Mouse (Mus musculus) limb, embryonic 13.5 days (tissue): ENCODE data around the gene B4galt7. TPM values are rescaled to one million over a fixed set of nuclear protein-coding genes. Genes with fewer than 3 reads are reported as not detected.
"Not testable (repeated sequence)": the region's sequence is repeated elsewhere in the genome, so short reads cannot be mapped to it uniquely, and the experiment has no call there.

ENCODE experiments used
- ATAC-seq: fragments of 200-750 bp; cut with Nextera tagmentation; 2 replicates; pipeline ENCODE4 v1.8.0; 2017; ENCODE audit warnings: low read depth, moderate number of reproducible peaks, moderate TSS enrichment; ENCODE audit not compliant: low FRiP score
- H3K27ac ChIP-seq: fragments of 300-500 bp; sonication (generic); 2 replicates; pipeline ENCODE4 v1.5.1; 2015; ENCODE audit warnings: inconsistent platforms, mild to moderate bottlenecking, moderate library complexity
- H3K27me3 ChIP-seq: fragments of 300-500 bp; sonication (generic); 2 replicates; pipeline ENCODE4 v1.6.1; 2015; ENCODE audit warnings: mild to moderate bottlenecking, inconsistent platforms
- H3K36me3 ChIP-seq: fragments of 300-500 bp; sonication (generic); 2 replicates; pipeline ENCODE4 v1.6.1; 2015; ENCODE audit warnings: inconsistent platforms, mild to moderate bottlenecking, moderate library complexity
- H3K4me1 ChIP-seq: fragments of 300-500 bp; sonication (generic); 2 replicates; pipeline ENCODE4 v1.6.1; 2015; ENCODE audit warnings: inconsistent platforms
- H3K4me2 ChIP-seq: fragments of 300-500 bp; sonication (generic); replicated peaks from 2 replicates; pipeline ENCODE4 v1.6.1; 2015; ENCODE audit warnings: inconsistent platforms, mild to moderate bottlenecking, moderate library complexity
- H3K4me3 ChIP-seq: fragments of 300-500 bp; sonication (generic); 2 replicates; pipeline ENCODE4 v1.5.1; 2015; ENCODE audit warnings: moderate library complexity, mild to moderate bottlenecking, inconsistent platforms
- H3K9ac ChIP-seq: fragments of 300-500 bp; sonication (generic); 2 replicates; pipeline ENCODE4 v1.6.1; 2015; ENCODE audit warnings: mild to moderate bottlenecking, inconsistent platforms
- H3K9me3 ChIP-seq: fragments of 300-500 bp; sonication (generic); 2 replicates; pipeline ENCODE4 v1.6.1; 2016; ENCODE audit warnings: inconsistent platforms
- WGBS: fragments of 180-500 bp; shearing (Covaris S2); methylation state at CpG from one replicate; pipeline ENCODE4 v1.1.7; 2015; 5-methylcytosine and 5-hydroxymethylcytosine counted together
- polyA plus RNA-seq: library from polyadenylated mRNA; unstranded; fragments of >200 nt; fragmentation: Nextera tagmentation; extraction: Ambion mirVana; gene quantifications from 2 replicates; pipeline ENCODE4 v1.2.1, GENCODE M21; 2015

B4galt7 gene
- polyA plus RNA-seq, 1 experiment from 2014 or later, result 37.3 TPM

GRCm38 (mm10) chr13:55573432-55573831 is 26.3 kb upstream of the B4galt7 start, which contains the start of gene Tmed9:
Tmed9 (plus strand) TSS chr13:55573732.
- H3K9me3 ChIP-seq, result peaks cover 6% of the 10 kb centered on the region
- H3K9ac ChIP-seq, result no peak within 1 kb of the TSS
- no peak within 1 kb of the TSS for H3K27ac ChIP-seq
- H3K4me3 ChIP-seq, result no peak within 1 kb of the TSS
- no peak for ATAC-seq
- H3K4me1 ChIP-seq, result peaks cover 18% of the 10 kb centered on the region
- H3K36me3 ChIP-seq, result peaks cover 4% of the 10 kb centered on the region; the same call in 1 of the 2 replicates
- no peak within 1 kb of the TSS for H3K4me2 ChIP-seq
- no peaks in the 10 kb centered on the region for H3K27me3 ChIP-seq
- 96% methylated on average over 2 of the region's 2 CpGs for WGBS

GRCm38 (mm10) chr13:55574321-55574720 is 25.4 kb upstream of the B4galt7 start:
- Histone ChIP-seq H3K27ac (no peak overlapping the region), H3K4me2 (no peak overlapping the region), H3K27me3 (no peaks in the 10 kb centered on the region), H3K9me3 (peaks cover 6% of the 10 kb centered on the region), H3K4me3 (no peak overlapping the region), H3K36me3 (peaks cover 4% of the 10 kb centered on the region; the same call in 1 of the 2 replicates), H3K9ac (no peak overlapping the region), H3K4me1 (peaks cover 13% of the 10 kb centered on the region)
- no peak for ATAC-seq
- WGBS, result 58% methylated on average over 5 of the region's 5 CpGs

GRCm38 (mm10) chr13:55575932-55576331 is 23.8 kb upstream of the B4galt7 start:
- WGBS, result 63% methylated on average over 5 of the region's 5 CpGs
- Histone ChIP-seq H3K9ac (no peak overlapping the region), H3K4me2 (no peak overlapping the region), H3K4me1 (peaks cover 6% of the 10 kb centered on the region), H3K4me3 (no peak overlapping the region), H3K27me3 (no peaks in the 10 kb centered on the region), H3K9me3 (peaks cover 6% of the 10 kb centered on the region), H3K27ac (no peak overlapping the region), H3K36me3 (peaks cover 4% of the 10 kb centered on the region; the same call in 1 of the 2 replicates)
- no peak for ATAC-seq

- not testable (repeated sequence) for H3K9ac ChIP-seq, H3K4me3 ChIP-seq, H3K27me3 ChIP-seq, H3K4me2 ChIP-seq, H3K4me1 ChIP-seq, H3K36me3 ChIP-seq, H3K9me3 ChIP-seq, H3K27ac ChIP-seq, ATAC-seq
- WGBS, result 82% methylated on average over 7 of the region's 7 CpGs
Observed at GRCm38 (mm10) chr13:55576872-55577271, 22.8 kb upstream of the B4galt7 start.

- H3K27ac ChIP-seq, result no peak overlapping the region
- no peak for ATAC-seq
- H3K27me3 ChIP-seq, result no peaks in the 10 kb centered on the region; the same call in 1 of the 2 replicates
- WGBS, result 75% methylated on average over 4 of the region's 4 CpGs
- H3K4me2 ChIP-seq, result no peak overlapping the region
- H3K4me3 ChIP-seq, result no peak overlapping the region
- no peaks in the 10 kb centered on the region for H3K4me1 ChIP-seq
- H3K36me3 ChIP-seq, result peaks cover 4% of the 10 kb centered on the region; the same call in 1 of the 2 replicates
- no peak overlapping the region for H3K9ac ChIP-seq
- H3K9me3 ChIP-seq, result peaks cover 6% of the 10 kb centered on the region
Observed at GRCm38 (mm10) chr13:55578086-55578485, 21.6 kb upstream of the B4galt7 start.

- Histone ChIP-seq H3K27ac (no peak overlapping the region), H3K36me3 (peaks cover 28% of the 10 kb centered on the region), H3K27me3 (no peaks in the 10 kb centered on the region), H3K4me3 (no peak overlapping the region), H3K4me2 (no peak overlapping the region), H3K9me3 (no peaks in the 10 kb centered on the region), H3K4me1 (peaks cover 11% of the 10 kb centered on the region), H3K9ac (no peak overlapping the region)
- WGBS, result 71% methylated on average over 4 of the region's 4 CpGs
- ATAC-seq, result peak; percentile 21; the same call in 1 of the 2 replicates
Observed at GRCm38 (mm10) chr13:55591961-55592490, 7.7 kb upstream of the B4galt7 start.

GRCm38 (mm10) chr13:55592512-55593253 is 7.0 kb upstream of the B4galt7 start:
- peak; percentile 99 for ATAC-seq
- peaks cover 35% of the 10 kb centered on the region for H3K36me3 ChIP-seq
- H3K4me2 ChIP-seq, result peak overlapping the region; percentile 74
- H3K4me1 ChIP-seq, result peaks cover 11% of the 10 kb centered on the region
- no peaks in the 10 kb centered on the region for H3K27me3 ChIP-seq
- WGBS, result 6% methylated on average over 29 of the region's 29 CpGs
- peak overlapping the region; percentile 92 for H3K9ac ChIP-seq
- peak overlapping the region; percentile 58; the same call in 1 of the 2 replicates for H3K27ac ChIP-seq
- H3K9me3 ChIP-seq, result no peaks in the 10 kb centered on the region
- H3K4me3 ChIP-seq, result peak overlapping the region; percentile 83

- WGBS, result under 1% methylated on average over 31 of the region's 31 CpGs
- ATAC-seq, result peak; percentile 41
- Histone ChIP-seq H3K9me3 (no peaks in the 10 kb centered on the region), H3K27ac (peak overlapping the region; percentile 58; the same call in 1 of the 2 replicates), H3K4me1 (peaks cover 11% of the 10 kb centered on the region), H3K4me3 (peak overlapping the region; percentile 83), H3K36me3 (peaks cover 41% of the 10 kb centered on the region), H3K27me3 (no peaks in the 10 kb centered on the region), H3K9ac (peak overlapping the region; percentile 92), H3K4me2 (peak overlapping the region; percentile 74)
Observed at GRCm38 (mm10) chr13:55593254-55593747, 6.4 kb upstream of the B4galt7 start.

- Histone ChIP-seq H3K9ac (no peak overlapping the region), H3K27ac (no peak overlapping the region), H3K4me1 (peaks cover 16% of the 10 kb centered on the region), H3K9me3 (no peaks in the 10 kb centered on the region), H3K27me3 (no peaks in the 10 kb centered on the region), H3K4me2 (no peak overlapping the region), H3K36me3 (peaks cover 43% of the 10 kb centered on the region), H3K4me3 (no peak overlapping the region)
- 93% methylated on average over 12 of the region's 12 CpGs for WGBS
- ATAC-seq, result no peak
Observed at GRCm38 (mm10) chr13:55595375-55595774, 4.3 kb upstream of the B4galt7 start.

GRCm38 (mm10) chr13:55596802-55597201 is 2.9 kb upstream of the B4galt7 start:
- Histone ChIP-seq H3K9me3 (no peaks in the 10 kb centered on the region), H3K4me2 (no peak overlapping the region), H3K9ac (no peak overlapping the region), H3K4me3 (no peak overlapping the region), H3K36me3 (peaks cover 43% of the 10 kb centered on the region), H3K27me3 (no peaks in the 10 kb centered on the region), H3K4me1 (peaks cover 27% of the 10 kb centered on the region), H3K27ac (no peak overlapping the region)
- WGBS, result 96% methylated on average over 12 of the region's 12 CpGs
- no peak for ATAC-seq

GRCm38 (mm10) chr13:55600657-55601056 is 961 bp downstream of the B4galt7 start:
- Histone ChIP-seq H3K4me3 (peak overlapping the region; percentile 85), H3K4me2 (peak overlapping the region; percentile 83), H3K27ac (no peak overlapping the region), H3K36me3 (peaks cover 50% of the 10 kb centered on the region), H3K27me3 (no peaks in the 10 kb centered on the region), H3K4me1 (peaks cover 16% of the 10 kb centered on the region), H3K9ac (peak overlapping the region; percentile 91), H3K9me3 (no peaks in the 10 kb centered on the region)
- WGBS, result 20% methylated on average over 9 of the region's 9 CpGs
- no peak for ATAC-seq

GRCm38 (mm10) chr13:55601611-55602010 is 1.9 kb downstream of the B4galt7 start:
- H3K27me3 ChIP-seq, result no peaks in the 10 kb centered on the region
- 10% methylated on average over 3 of the region's 3 CpGs for WGBS
- ATAC-seq, result no peak
- no peak overlapping the region for H3K4me2 ChIP-seq
- H3K9me3 ChIP-seq, result no peaks in the 10 kb centered on the region
- H3K36me3 ChIP-seq, result peaks cover 46% of the 10 kb centered on the region
- no peak overlapping the region for H3K27ac ChIP-seq
- H3K9ac ChIP-seq, result no peak overlapping the region
- H3K4me1 ChIP-seq, result peaks cover 16% of the 10 kb centered on the region
- no peak overlapping the region for H3K4me3 ChIP-seq
